Mouse (Mus musculus) thymus, postnatal 0 days (tissue): ENCODE results near the gene Ddx59. TPM values are rescaled to one million over a fixed set of nuclear protein-coding genes. Genes with fewer than 3 reads are reported as not detected.

Source experiments
- DNase-seq: peaks from one replicate; pipeline ENCODE4 v3.0.0-alpha.2; 2015; ENCODE audit warnings: low spot score
- polyA plus RNA-seq: library from polyadenylated mRNA; unstranded; fragments of >200 nt; fragmentation: Nextera tagmentation; extraction: Ambion mirVana; gene quantifications from 2 replicates; pipeline ENCODE4 v1.2.1, GENCODE M21; 2015

The Ddx59 gene
- polyA plus RNA-seq, 1 experiment from 2014 or later = 17.2 TPM

DNA sequence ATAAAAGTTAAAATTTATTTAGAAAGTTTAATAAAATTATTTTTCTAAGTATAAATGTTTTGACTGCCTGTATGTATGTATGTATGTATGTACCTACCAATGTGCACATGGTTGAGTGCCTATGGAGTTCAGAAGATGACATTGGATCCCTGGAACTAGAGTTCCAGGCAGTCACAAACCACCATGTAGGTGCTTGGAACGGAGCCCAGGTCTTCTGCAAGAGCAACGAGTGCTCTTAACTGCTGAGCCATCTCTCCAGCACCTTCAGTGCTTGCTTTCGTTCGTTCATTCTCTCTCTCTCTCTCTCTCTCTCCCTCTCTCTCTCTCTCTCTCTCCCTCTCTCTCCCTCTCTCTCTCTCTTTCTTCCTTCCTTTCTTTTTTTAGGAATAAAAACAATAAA is 32.3 kb downstream of the Ddx59 start:
- DNase-seq = no peak

DNA sequence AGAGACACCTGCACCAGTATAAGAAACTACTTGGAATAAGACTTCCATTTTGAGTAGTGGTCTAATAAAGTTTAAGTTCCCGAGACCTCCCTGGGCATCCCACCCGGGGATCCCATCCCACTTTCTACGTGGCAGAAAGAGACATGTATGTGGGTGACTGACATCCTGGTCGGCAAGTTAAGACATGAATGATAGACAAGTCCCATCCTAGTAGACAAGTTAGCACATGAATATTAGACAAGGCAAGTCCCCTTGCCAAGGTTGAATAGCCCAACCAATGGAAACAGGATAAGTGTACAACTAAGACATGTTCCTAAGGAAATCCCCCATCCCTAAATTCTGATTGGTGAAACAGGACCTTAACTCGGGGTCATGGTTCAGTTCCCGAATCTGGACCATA is 34.5 kb downstream of the Ddx59 start:
- no peak for DNase-seq

DNA sequence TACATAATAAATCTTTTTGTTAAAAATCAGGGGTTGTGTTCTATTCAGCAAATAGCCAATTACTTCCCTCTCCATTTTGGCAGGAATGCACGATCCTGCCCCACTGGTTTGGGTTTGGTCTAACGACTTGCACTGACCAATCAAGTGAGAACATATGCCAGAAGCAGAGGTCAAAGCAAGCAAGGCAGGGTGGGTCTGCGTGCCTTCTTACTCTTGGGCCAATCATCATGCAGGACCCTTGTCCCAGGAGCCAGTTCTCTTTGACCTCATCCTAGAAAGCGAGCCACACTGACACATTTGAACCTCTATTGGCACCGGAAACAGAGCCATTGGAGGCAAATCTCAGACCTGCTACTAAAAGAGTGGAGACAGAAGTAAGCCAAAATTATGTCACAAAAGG is 35.1 kb downstream of the Ddx59 start:
- no peak for DNase-seq

DNA sequence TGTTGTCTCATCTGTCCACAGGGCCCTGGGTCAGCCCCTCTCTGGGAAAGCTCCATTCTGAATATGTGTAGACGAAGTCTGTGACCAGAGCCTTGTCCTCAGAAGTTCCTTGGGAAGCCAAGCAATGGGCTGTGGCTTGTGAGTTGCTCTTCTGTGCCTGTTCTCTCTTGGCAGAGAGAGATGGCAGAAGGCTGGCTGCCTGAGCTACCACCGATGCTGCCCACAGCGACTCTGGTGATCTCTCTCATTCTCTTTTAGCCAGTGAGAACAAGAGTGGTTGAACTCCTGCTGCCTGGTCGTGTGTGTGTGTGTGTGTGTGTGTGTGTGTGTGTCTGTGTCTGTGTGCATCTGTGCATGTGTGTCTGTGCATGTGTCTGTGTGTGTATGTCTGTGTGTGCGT is 37.4 kb downstream of the Ddx59 start:
- DNase-seq = no peak

DNA sequence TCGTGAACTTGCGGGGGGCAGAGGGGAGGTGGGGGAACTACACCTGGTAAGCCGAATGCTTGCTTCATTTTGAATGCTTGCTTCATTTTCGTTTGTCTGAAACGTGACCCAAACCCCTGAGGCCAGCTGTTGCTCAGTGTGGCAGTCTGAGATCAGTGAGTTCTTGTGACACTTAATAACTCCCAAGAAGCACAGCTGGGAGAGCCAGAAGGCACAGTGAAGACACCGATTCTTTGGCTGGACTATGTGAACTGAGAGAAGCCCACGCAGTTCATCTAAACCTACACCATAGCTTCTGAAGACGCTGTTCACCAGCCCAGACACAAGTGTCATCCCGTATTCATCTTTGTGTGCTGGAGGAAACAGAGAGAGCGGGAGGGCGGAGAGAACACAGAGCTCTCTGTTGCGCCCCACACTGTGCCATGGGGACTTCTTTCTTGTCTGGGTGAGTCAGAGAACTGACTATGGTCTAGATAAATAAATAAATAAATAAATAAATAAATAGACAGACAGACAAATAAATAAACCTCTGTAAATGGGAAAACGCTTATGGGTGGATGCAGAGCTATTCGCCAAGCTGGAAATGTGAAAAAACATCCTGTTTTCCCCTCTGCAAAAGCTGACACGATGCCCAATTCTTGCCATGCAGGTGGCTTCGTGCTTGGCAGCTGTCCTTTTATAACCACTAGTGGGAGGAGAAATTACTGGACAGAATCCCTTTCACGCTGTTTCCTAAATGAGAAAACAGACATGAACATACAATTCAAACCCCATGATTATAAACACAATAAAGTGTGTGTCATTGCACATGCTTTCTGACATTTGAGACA is 40.9 kb downstream of the Ddx59 start:
- no peak for DNase-seq

DNA sequence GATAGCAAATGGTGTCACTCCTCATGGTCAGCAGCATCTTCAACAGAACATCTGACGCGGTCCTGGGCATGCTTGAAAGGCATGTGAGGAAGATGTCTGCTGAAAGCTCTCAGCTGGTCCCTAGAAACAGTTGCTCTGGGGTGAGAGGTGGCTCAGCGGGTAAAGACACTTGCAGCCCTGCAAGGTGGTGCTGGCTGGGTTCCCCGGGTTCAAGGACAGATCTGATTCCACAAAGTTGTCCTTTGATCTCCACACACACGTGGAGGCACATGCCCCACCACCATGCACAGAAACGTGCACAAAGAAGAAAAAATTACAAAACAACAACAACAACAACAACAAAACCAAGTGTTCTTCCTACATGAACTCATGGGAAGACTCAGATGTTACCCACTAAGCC is 41.7 kb downstream of the Ddx59 start:
- DNase-seq = no peak

DNA sequence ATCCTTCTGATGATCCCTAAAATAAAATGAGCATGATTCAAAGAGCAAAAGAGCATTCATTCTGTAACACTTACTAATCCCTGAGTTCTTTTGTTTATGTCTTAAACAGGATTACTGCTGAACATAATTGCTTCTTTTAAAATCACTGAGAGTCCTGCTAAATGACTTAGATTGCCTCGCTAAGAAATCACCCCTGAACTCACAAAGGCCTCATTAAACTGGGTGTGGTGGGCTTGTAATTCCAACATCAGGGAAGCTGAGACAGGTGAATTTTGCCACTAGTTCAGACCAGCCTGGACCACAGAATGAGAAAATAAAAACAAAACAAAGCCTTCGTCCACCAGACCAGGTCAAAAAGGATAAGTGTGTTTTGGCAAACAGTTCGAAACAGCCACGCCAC is 42.3 kb downstream of the Ddx59 start:
- no peak for DNase-seq

DNA sequence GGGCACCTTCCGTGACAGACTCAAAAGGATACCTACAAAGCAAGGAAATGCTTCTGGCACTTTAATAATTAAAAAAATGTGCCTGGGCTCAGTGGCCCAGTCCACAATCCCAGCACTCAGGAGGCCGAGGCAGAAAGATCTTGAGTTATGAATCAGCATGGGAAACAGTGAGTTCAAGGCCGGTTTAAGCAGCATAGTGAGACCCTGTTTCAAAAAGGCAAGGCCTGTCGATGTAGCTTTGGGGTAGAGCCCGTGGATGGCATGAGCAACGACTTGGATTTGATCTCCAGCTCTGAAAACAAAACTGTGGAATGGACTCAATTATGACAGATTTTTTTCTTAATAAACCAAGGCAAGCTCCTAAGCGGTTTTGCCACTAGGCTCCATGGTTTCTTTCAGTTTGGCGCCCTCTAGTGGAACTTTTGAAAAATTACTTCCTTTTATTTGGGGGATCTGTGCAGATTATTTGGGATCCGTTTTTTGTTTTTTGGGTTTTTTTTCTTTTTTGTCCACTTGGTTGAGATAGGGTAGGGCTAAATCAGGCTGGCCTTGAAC is 43.7 kb downstream of the Ddx59 start:
- DNase-seq = peak; percentile 74

DNA sequence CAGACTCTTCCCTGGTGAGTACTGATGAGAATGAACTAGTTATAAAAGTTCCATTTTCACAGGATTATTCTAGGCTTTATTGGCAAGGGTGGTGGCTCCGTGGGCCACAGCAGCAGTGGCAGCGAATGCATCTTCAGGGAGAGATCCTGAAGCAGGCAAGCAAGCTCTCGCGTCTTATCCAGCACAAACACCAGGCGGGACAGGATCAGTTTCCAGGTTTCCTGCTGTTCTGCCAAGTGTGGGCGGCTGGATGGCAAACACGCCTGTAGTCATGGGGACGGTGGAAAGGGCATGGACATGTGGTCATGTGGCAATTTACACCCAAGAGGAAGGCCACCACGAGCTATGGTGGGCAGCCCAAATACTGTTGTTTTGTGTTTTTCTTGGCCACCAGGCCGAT is 47.4 kb downstream of the Ddx59 start:
- DNase-seq = no peak

DNA sequence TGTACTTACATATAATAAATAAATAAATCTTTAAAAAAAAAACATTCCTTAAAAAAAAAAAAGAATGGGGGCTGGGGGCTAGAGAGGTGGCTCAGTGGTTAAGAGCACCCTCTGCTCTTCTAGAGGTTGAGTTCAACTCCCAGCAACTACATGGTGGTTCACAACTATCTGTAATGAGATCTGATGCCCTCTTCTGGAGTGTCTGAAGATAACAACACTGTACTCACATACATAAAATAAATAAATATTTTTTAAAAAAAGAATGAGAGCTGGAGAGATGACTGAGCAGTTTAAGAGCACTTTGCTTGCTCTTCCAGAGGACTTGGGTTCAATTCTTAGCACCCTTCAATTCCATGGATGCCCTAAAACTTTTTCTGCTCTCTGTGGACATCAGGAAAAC is 50.1 kb downstream of the Ddx59 start:
- DNase-seq = no peak

DNA sequence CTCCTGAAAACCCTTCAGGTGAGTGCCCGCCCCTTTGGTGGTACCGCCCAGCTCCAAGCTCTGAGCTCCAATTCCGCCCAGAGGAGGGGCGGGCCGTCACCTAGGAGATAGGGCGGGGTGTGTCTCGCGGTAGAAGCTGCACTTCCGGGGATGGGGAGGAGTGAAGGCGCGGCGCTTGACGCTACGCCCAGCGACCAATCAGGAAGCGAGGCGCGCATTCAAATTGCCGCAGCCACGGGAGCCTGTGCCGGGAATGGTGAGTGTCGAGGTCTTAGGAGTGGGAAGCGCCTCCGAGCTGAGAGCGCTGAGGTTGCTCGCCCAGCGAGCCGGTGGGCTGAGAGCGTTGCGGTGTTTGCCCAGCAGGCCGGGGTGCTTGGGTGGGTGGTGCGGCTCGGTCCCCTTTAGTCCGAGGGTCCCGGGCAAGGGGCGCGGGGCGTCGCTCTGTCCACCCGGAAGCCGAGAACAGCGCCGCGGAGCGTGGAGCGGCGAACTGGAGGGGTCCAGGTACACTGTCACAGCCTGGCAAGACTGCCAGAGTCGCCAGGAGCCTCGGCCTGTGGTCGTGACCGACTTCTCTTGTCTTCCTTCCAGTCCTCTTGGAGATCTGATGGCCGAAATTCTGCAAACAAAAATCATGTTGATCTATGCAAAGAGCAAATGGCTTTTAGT is 51.2 kb downstream of the Ddx59 start, which contains the start of gene Kif14:
TSS of gene Kif14 (plus strand) at position 201 of the 669 bp plus-strand sequence.
- peak; percentile 97 for DNase-seq

DNA sequence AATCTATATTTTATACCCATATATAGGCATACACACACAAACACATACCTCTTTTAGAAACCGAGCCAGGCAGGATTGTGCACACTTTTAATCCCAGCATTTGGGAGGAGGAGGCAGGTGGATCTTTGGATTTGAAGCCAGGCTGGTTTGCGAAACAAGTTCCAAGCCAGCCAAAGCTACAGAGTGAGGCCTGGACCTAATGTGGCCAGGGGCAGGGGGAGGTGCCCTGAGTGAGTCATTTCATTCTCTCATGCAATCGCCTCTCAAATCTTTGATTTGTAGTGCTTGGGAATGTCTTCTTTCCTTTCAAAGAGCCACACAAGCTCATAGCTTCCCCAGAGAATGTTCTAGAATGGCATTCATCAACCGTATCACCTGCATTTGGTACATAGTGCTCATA is 54.3 kb downstream of the Ddx59 start:
- no peak for DNase-seq

DNA sequence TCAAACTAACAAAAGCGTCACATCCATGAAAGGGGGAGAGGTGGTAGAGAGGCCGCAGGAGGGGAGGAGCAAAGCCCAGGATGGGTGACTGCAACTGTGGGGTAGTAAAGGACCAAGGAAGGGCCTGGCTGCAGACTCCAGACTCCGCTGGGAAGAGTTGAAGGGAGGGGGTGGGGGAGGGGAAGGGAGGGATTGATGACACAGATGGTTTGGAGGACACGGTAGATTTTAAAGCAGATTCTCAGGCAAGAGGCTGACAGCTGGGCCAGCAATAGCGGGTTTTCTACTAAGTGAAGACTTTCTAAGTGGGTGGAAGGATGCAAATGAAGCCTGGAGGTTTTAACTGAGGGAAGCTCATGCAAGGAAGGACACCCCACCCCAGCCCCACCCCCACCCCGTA is 55.4 kb downstream of the Ddx59 start:
- no peak for DNase-seq

Other genes with a start within 250 kb of the Ddx59 start
- 0.05 and 0.46 TPM in 2 replicates for gene Mroh3, start 202.4 kb upstream of the Ddx59 start, polyA plus RNA-seq
- 5.0 and 5.9 TPM in 2 replicates for gene Inava, start 181.0 kb upstream of the Ddx59 start, polyA plus RNA-seq
- gene Gpr25, start 154.4 kb upstream of the Ddx59 start, polyA plus RNA-seq = 2.0 and 2.3 TPM in 2 replicates
- 4.4 and 4.8 TPM in 2 replicates for gene Camsap2, start 69.2 kb upstream of the Ddx59 start, polyA plus RNA-seq
- gene Kif14, start 51.1 kb downstream of the Ddx59 start, polyA plus RNA-seq = 4.6 and 5.8 TPM in 2 replicates
- gene Zfp281, start 209.6 kb downstream of the Ddx59 start, polyA plus RNA-seq = 18.0 and 19.5 TPM in 2 replicates